Mouse (Mus musculus) embryo, embryonic 10 days (tissue): ENCODE measurements at regions not wholly inside any gene's neighbourhood (a gene's known extent, or its start where the extent isn't known, plus 50 kb on each side); places are given as distances from the start of the nearest gene placed in this dataset.
A peak's percentile ranks its signal among the peaks of the same experiment; 100 is the strongest.

Experiments
- DNase-seq: peaks from one replicate; pipeline ENCODE4 v3.0.0-alpha.2; 2015; ENCODE audit warnings: low spot score

DNA sequence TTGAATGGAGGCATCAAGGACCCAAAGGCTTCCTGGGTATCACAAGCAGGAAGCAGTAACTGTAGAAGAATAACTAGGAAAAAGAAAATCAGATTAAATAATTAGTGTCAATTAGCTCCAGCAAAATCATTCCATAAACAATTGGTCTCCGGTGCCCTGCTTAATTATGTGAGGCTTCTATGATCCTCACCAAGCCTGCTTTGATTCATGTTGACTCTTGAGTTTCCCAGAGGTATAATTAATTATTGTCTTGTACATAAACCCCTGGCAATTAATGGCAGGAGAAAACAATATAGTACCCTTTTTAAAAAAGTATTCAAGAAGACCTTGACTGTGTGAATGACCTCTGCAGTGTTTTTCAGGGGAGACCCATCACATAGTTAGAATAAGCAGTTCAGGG lies 61.5 kb upstream of the Sp8 start:
- no peak for DNase-seq

- no peak for DNase-seq
Observed at GRCm38 (mm10) chr12:118781978-118782377, 64.2 kb upstream of the Sp8 start.

DNA sequence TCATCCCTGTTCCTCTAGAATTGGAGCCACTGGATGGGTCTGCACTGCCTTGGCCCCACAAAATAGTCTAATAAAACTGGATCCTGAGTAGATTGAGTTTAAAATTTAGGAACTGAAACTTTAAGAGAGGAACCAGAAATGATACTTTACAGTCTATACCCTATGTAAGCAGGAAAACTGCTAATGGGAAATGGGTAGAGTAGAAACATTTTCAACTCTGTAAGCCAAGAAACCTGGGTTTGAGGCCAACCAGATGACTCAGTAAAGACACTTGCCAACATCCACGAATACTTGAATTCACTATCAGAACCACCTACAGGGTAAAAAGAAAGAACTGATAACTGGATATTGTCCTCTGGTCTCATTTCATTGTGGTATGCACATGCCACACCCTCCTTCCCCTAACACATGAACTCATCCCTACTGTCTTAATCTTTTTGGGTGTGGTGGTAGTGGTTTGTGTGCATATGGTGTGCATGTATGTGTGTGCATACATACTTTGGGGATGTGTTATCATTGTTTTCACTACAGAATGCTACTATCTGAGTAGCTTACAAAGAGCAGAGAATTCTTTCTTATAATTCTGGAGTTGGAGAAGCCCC lies 70.6 kb upstream of the Sp8 start:
- no peak for DNase-seq

DNA sequence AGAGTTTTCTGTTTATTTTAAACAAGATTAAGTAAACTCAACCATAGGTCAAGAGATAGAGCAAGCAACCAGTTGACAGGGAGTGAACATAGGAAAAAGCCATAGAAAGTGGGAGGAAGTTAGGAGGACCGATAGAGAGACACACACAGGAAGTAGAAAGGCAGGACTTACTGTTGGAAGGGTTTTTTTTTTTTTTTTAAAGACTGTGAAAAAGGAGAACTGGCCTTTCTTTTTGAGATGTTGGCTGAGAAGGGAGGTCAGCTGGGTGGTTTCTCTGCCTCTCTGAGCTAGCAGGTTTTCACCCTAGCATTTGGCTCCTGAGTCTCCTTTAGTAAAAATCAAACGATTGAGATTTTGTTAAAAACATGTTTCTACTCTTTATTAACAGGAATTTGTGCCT lies 73.3 kb upstream of the Sp8 start:
- no peak for DNase-seq

DNA sequence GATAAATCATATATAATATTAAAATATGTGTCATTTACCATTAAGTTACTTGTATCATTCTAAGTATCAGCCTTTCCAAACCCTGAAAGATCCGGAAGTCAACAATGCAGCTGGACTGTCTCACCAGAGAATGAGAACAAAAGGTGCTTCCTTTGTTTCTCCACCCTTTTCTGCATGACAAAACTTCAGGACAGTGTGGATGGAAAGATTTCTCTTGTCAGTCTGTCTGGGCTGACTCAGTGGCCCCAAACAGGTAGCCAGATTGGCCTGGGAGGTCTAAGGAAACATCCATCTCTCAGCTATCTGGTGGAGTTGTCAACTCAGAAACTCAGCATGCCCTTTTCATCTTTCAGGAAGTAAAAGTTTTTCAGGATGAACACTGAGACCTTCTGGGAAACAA lies 79.7 kb upstream of the Sp8 start:
- no peak for DNase-seq

GRCm38 (mm10) chr12:118754076-118754475 lies 92.1 kb upstream of the Sp8 start:
- DNase-seq, result no peak

GRCm38 (mm10) chr12:118739103-118739502 lies 107.0 kb upstream of the Sp8 start:
- no peak for DNase-seq

DNA sequence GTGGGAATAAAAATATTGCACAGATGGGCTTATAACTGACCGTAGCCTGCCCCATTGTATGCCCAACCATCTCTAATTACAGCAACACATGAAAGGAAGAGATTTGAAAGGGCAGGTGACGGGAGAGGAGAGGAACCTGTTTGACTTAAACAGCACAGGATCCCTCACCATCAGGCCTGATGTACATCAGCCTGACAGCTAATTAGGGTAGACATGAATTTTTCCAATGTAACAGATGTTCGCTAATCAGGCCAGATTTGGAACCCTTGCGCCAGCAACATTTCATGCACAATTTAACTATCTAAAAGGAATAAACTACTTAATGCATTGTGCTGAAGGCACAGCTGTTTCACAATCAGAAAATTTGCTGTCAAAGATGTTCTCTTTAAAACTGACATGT lies 120.2 kb upstream of the Sp8 start:
- DNase-seq, result no peak

DNA sequence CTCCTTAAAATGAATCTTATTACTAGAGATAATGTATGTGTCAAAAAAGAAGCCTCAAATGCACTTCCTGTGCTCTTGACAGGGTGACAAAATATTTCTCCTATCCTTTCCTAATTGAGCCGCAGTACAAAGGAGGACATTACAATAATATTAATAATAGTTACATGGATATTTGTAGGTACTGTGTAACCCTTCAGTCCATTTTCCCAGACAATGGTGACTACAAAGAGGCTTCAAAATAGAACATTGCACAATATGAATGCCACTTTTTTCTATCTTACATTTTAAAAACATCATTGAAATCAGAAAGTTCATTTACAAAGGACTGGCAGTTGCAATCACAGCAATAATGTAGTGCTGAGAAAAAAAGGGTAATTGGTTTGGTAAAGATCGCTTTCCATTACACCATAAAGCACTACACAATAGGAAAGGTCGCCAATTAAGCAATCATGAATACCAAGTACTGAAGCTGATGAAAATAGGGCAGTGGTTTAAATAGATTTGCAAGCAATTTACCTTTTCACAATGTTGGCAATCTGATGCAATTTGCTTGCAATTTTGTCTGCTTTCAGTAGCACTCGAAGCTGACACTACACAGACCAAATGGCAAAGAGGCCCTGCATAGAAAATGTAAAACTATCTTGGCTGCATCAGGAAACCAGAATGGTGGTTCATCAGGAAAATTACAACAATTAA lies 126.1 kb upstream of the Sp8 start:
- no peak for DNase-seq

DNA sequence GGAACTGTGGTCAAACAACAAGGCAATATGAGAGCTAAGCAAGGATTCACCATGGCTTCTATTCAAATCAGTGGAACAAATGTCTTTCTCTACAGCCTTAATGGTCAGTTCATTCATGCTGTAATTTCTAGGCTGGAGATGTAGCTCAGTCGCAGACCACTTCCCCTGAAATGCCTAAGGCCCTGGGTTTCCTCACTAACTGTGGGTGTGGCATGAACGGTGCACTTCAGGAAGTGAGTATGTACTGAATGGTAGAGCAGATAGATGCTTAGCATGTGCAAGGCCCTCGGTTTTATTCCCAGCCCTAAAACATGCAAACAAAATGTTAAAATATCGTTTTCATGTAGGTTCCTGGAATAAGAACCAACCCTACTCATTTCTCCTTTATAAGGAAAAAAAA lies 129.3 kb upstream of the Sp8 start:
- DNase-seq, result no peak

DNA sequence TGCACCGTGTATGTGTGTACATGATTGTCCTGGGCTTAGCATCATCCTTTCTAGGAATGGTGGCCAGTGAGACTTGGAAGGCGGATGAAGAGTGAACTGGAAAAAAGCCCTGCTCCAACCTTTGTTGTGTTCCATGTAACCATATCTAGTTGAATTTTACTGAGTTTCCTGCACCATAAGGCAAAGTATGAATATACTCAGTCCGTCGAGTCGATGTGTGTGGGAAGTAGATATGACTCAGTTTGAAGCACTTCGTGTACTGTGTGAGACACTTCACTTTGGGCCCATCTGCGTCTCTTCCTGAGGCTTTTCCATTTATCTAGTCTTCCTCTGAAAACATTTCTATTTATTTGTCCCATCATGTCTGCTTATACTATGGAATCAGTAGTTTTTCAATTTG lies 139.5 kb upstream of the Sp8 start:
- DNase-seq, result no peak

- DNase-seq, result no peak
Observed at GRCm38 (mm10) chr12:118704826-118705225, 141.3 kb upstream of the Sp8 start.

DNA sequence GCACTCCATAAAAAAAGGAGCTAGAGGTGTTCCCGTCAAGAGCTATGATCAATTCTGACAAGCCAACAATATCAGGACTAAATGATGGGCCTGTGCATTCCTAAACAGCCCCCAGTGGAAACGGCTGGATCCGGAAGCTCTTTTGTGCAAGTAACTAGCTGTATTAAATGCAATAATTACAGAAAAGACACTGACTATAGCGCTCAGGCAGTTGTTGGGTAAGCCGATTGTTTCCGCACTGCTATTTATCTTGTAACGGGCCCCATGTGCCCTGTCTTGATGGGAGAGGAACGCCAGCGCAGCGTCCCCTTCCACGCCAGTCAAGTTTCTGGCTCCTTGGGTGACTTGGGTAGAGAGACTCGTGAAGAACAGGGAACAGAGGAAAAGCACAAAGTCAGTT lies 142.4 kb upstream of the Sp8 start:
- DNase-seq, result peak; percentile 4

GRCm38 (mm10) chr12:118703068-118703662 lies 143.0 kb upstream of the Sp8 start:
- DNase-seq, result no peak

DNA sequence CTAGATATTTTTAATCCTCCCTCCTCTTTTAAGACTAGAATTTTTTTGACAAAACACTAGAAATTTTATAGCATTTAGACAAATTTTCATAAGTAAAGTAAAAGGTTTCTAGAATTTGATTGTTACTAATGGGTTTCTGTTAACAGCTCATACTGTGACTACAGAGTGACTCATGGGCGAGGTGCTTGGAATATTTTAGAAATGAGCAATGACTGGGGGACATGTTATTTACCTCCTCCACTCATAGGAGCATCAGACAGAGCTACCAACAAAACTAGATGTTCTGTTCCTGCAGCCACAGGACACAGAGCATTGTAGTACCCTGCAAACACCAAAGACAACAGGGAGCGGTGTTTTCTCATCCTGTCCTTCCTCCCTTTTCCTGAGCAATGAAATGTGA lies 144.3 kb upstream of the Sp8 start:
- DNase-seq, result no peak

DNA sequence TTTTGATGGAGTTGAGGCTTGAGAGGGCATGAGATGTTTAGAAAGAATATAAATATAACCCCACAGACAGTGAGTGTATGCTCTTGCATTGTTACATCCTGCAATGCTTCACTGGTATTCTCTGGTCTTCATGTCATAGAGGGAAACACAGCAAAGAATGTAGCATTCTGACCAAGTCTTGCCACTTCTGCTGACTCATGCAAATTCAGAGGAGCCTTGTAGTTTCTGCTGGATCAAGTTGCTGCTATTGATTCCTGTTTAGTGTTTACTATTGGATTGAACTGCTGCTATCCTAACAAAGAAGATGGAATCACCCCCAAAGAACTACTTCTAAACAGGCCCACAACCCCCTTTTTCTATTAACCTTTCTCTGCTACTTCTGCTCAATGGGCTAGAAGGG lies 148.0 kb upstream of the Sp8 start:
- DNase-seq, result no peak

- DNase-seq, result no peak
Observed at GRCm38 (mm10) chr12:118694701-118695100, 151.4 kb upstream of the Sp8 start.

- no peak for DNase-seq
Observed at GRCm38 (mm10) chr12:118682902-118683301, 163.2 kb upstream of the Sp8 start.

DNA sequence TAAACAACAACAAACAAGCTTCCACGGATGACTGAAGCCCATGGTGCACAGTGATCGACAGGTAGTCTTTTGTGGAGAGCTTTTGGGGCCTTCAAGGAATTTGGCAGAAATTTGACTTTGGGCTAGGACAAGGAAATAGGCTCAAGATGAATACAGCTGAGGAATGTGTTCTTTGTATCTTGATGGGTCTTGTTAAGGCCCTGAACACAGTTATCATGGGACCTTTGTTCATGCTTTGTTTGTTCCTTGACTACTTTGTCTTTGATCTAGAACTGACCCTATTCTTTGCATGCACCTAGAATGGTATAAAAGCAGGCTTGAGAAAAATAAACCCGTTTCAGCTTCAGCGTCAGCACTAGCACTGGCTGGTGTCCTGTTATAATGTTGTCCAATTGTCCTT lies 168.1 kb upstream of the Sp8 start:
- no peak for DNase-seq

DNA sequence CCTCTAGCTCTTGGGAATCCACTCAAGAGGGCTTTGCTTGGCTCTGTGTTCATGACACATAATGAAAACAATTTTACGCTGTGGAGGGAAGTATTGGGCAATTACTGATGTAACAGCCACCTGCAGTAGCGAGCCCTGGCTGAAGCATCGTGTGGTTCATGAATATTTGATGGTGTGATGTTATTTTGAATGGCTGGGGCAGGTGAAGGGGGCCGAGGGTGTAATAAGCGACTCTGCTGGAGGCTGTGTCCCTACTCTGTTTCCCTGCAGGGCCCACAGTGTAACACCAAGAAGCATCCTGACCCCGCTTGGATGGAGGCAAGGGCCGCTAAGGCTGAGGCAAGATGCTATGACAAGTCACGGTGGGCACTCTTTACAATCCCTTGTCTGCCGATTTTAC lies 184.6 kb upstream of the Sp8 start:
- peak; percentile 57 for DNase-seq

- peak; percentile 71 for DNase-seq
Observed at GRCm38 (mm10) chr12:118661214-118661486, 185.0 kb upstream of the Sp8 start.

GRCm38 (mm10) chr12:118660384-118661213 lies 185.5 kb upstream of the Sp8 start:
- DNase-seq, result peak; percentile 36
